Mouse (Mus musculus): Measurements from ENCODE around the gene Txlna. TPM values are rescaled to one million over a fixed set of nuclear protein-coding genes. Genes with fewer than 3 reads are reported as not detected.

Gene Txlna
- polyA plus RNA-seq, 1 experiment from 2014 or later = 18.5 TPM

- no peak for TF ChIP-seq CTCF (IDR thresholded peaks at IDR 0.05; ENCODE audit: low read depth)
These were observed 30.4 kb downstream of the Txlna start for GRCm38 (mm10) chr4:129610472-129610871.

GRCm38 (mm10) chr4:129610026-129610425 lies 30.8 kb downstream of the Txlna start:
- no peak for ATAC-seq
- H3K27ac ChIP-seq (ENCODE audit: low read depth, low read length) = no peak overlapping the region
- no peak for TF ChIP-seq CTCF (IDR thresholded peaks at IDR 0.05; ENCODE audit: low read depth)

More at GRCm38 (mm10) chr4:129610472-129610871, 30.4 kb downstream of the Txlna start:
- H3K9ac ChIP-seq (ENCODE audit: low read depth, low read length) = no peak overlapping the region
- no peaks in the 10 kb centered on the region for H3K9me3 ChIP-seq (ENCODE audit: control insufficient read depth)
- no peaks in the 10 kb centered on the region for H3K4me1 ChIP-seq (replicated peaks; ENCODE audit: control insufficient read depth, insufficient read depth, low read length)
- H3K27ac ChIP-seq (ENCODE audit: low read depth, low read length) = no peak overlapping the region
- H3K4me3 ChIP-seq (ENCODE audit: low read depth, low read length) = no peak overlapping the region
- H3K4me2 ChIP-seq (replicated peaks; ENCODE audit: low read depth) = no peak overlapping the region
- 58% methylated on average over 4 of the region's 4 CpGs for WGBS
- no peak for ATAC-seq
- no peaks in the 10 kb centered on the region for H3K27me3 ChIP-seq (replicated peaks; ENCODE audit: control insufficient read depth, insufficient read depth, low read length)
- H3K36me3 ChIP-seq (ENCODE audit: control insufficient read depth, insufficient read depth) = peaks cover 34% of the 10 kb centered on the region

GRCm38 (mm10) chr4:129609139-129609631 lies 31.7 kb downstream of the Txlna start:
- Histone ChIP-seq H3K4me3 (ENCODE audit: low read depth, low read length) (no peak overlapping the region), H3K4me2 (replicated peaks; ENCODE audit: low read depth) (no peak overlapping the region), H3K27me3 (replicated peaks; ENCODE audit: control insufficient read depth, insufficient read depth, low read length) (no peaks in the 10 kb centered on the region), H3K27ac (ENCODE audit: low read depth, low read length) (no peak overlapping the region), H3K9me3 (ENCODE audit: control insufficient read depth) (no peaks in the 10 kb centered on the region), H3K9ac (ENCODE audit: low read depth, low read length) (no peak overlapping the region), H3K36me3 (ENCODE audit: control insufficient read depth, insufficient read depth) (peaks cover 45% of the 10 kb centered on the region), H3K4me1 (replicated peaks; ENCODE audit: control insufficient read depth, insufficient read depth, low read length) (no peaks in the 10 kb centered on the region)
- no peak; the same call in 1 of the 2 replicates for ATAC-seq
- no peak for TF ChIP-seq CTCF (IDR thresholded peaks at IDR 0.05; ENCODE audit: low read depth)
- 79% methylated on average over 12 of the region's 12 CpGs for WGBS

More at GRCm38 (mm10) chr4:129610026-129610425, 30.8 kb downstream of the Txlna start:
- H3K36me3 ChIP-seq (ENCODE audit: control insufficient read depth, insufficient read depth) = peaks cover 38% of the 10 kb centered on the region
- no peaks in the 10 kb centered on the region for H3K9me3 ChIP-seq (ENCODE audit: control insufficient read depth)
- no peak overlapping the region for H3K4me2 ChIP-seq (replicated peaks; ENCODE audit: low read depth)
- no peaks in the 10 kb centered on the region for H3K4me1 ChIP-seq (replicated peaks; ENCODE audit: control insufficient read depth, insufficient read depth, low read length)
- H3K9ac ChIP-seq (ENCODE audit: low read depth, low read length) = no peak overlapping the region
- no peak overlapping the region for H3K4me3 ChIP-seq (ENCODE audit: low read depth, low read length)
- 67% methylated on average over 4 of the region's 4 CpGs for WGBS
- H3K27me3 ChIP-seq (replicated peaks; ENCODE audit: control insufficient read depth, insufficient read depth, low read length) = no peaks in the 10 kb centered on the region

GRCm38 (mm10) chr4:129608426-129609025 lies 32.3 kb downstream of the Txlna start:
- WGBS = 28% methylated on average over 7 of the region's 7 CpGs
- Histone ChIP-seq H3K9ac (ENCODE audit: low read depth, low read length) (no peak overlapping the region), H3K4me1 (replicated peaks; ENCODE audit: control insufficient read depth, insufficient read depth, low read length) (no peaks in the 10 kb centered on the region), H3K36me3 (ENCODE audit: control insufficient read depth, insufficient read depth) (peaks cover 50% of the 10 kb centered on the region), H3K4me3 (ENCODE audit: low read depth, low read length) (no peak overlapping the region), H3K9me3 (ENCODE audit: control insufficient read depth) (no peaks in the 10 kb centered on the region), H3K4me2 (replicated peaks; ENCODE audit: low read depth) (no peak overlapping the region), H3K27me3 (replicated peaks; ENCODE audit: control insufficient read depth, insufficient read depth, low read length) (no peaks in the 10 kb centered on the region), H3K27ac (ENCODE audit: low read depth, low read length) (no peak overlapping the region)
- ATAC-seq = peak; percentile 76
- TF ChIP-seq CTCF (IDR thresholded peaks at IDR 0.05; ENCODE audit: low read depth) = peak; percentile 97

- Histone ChIP-seq H3K4me1 (replicated peaks; ENCODE audit: control insufficient read depth, insufficient read depth, low read length) (0 out of 2 replicates have a peak, but pooled peaks cover 12% of the 10 kb centered on the region), H3K36me3 (ENCODE audit: control insufficient read depth, insufficient read depth) (peaks cover 23% of the 10 kb centered on the region), H3K4me2 (replicated peaks; ENCODE audit: low read depth) (peak within 1 kb of the TSS; percentile 90), H3K9ac (ENCODE audit: low read depth, low read length) (peak within 1 kb of the TSS; percentile 89), H3K9me3 (ENCODE audit: control insufficient read depth) (no peaks in the 10 kb centered on the region), H3K27ac (ENCODE audit: low read depth, low read length) (peak within 1 kb of the TSS; percentile 68), H3K27me3 (replicated peaks; ENCODE audit: control insufficient read depth, insufficient read depth, low read length) (no peaks in the 10 kb centered on the region), H3K4me3 (ENCODE audit: low read depth, low read length) (peak within 1 kb of the TSS; percentile 100)
- under 1% methylated on average over 74 of the region's 74 CpGs for WGBS
- peak; percentile 40 for TF ChIP-seq CTCF (IDR thresholded peaks at IDR 0.05; ENCODE audit: low read depth)
- peak; percentile 84 for ATAC-seq
These were observed 40.4 kb downstream of the Txlna start, which contains the start of the genes Eif3i and Tmem234 for GRCm38 (mm10) chr4:129600233-129601158. Gene Eif3i (minus strand): TSS chr4:129600648. Gene Tmem234 (plus strand): TSS chr4:129600668.

GRCm38 (mm10) chr4:129588865-129589264 lies 52.0 kb downstream of the Txlna start:
- H3K36me3 ChIP-seq (ENCODE audit: control insufficient read depth, insufficient read depth) = peaks cover 37% of the 10 kb centered on the region
- no peaks in the 10 kb centered on the region for H3K27me3 ChIP-seq (replicated peaks; ENCODE audit: control insufficient read depth, insufficient read depth, low read length)
- no peak overlapping the region for H3K27ac ChIP-seq (ENCODE audit: low read depth, low read length)
- TF ChIP-seq CTCF (IDR thresholded peaks at IDR 0.05; ENCODE audit: low read depth) = no peak
- WGBS = 67% methylated on average over 4 of the region's 4 CpGs
- ATAC-seq = no peak
- H3K9ac ChIP-seq (ENCODE audit: low read depth, low read length) = no peak overlapping the region
- H3K4me2 ChIP-seq (replicated peaks; ENCODE audit: low read depth) = no peak overlapping the region
- no peaks in the 10 kb centered on the region for H3K4me1 ChIP-seq (replicated peaks; ENCODE audit: control insufficient read depth, insufficient read depth, low read length)
- no peak overlapping the region for H3K4me3 ChIP-seq (ENCODE audit: low read depth, low read length)
- H3K9me3 ChIP-seq (ENCODE audit: control insufficient read depth) = no peaks in the 10 kb centered on the region

Measured in intestine, postnatal 0 days (tissue).